Mouse (Mus musculus) megakaryocyte, embryonic 14.5 days (primary cell): ENCODE data around the gene Rec114. TPM values are rescaled to one million over a fixed set of nuclear protein-coding genes. Genes with fewer than 3 reads are reported as not detected.

Experiments used
- H3K27me3 ChIP-seq: replicated peaks from 2 replicates; pipeline ENCODE3; 2012; ENCODE audit warnings: inconsistent platforms
- H3K36me3 ChIP-seq: replicated peaks from 2 replicates; pipeline ENCODE3; 2012; ENCODE audit warnings: low read length, inconsistent platforms, mixed read lengths
- H3K4me1 ChIP-seq: 2 replicates; pipeline ENCODE4 v1.6.1; 2012; ENCODE audit warnings: inconsistent platforms
- H3K4me3 ChIP-seq: replicated peaks from 2 replicates; pipeline ENCODE3; 2012; ENCODE audit warnings: moderate library complexity, mild to moderate bottlenecking, inconsistent platforms
- H3K9me3 ChIP-seq: 2 replicates; pipeline ENCODE4 v1.6.1; 2012; ENCODE audit warnings: inconsistent platforms
- FLI1 ChIP-seq: IDR thresholded peaks from 2 replicates; pipeline ENCODE4 v1.6.1; 2012; ENCODE audit warnings: low read length, inconsistent platforms, mixed read lengths
- GATA1 ChIP-seq: IDR thresholded peaks from 3 replicates; pipeline ENCODE4 v1.6.1; 2012; ENCODE audit warnings: mixed read lengths, low read length, inconsistent platforms, borderline replicate concordance
- polyA plus RNA-seq: library from polyadenylated mRNA; stranded (reverse); fragments of >175 nt; gene quantifications from 2 replicates; pipeline ENCODE4 v1.2.3, GENCODE M21; 2012; ENCODE audit warnings: low replicate concordance; ENCODE audit not compliant: insufficient read depth

Gene Rec114
- polyA plus RNA-seq, 1 experiment: not detected

GRCm38 (mm10) chr9:58691471-58691870, 52.3 kb downstream of the Rec114 start:
- Histone ChIP-seq H3K4me3 (no peak overlapping the region), H3K36me3 (no peaks in the 10 kb centered on the region)
- TF ChIP-seq GATA1: no peak
- no peak for TF ChIP-seq FLI1

DNA sequence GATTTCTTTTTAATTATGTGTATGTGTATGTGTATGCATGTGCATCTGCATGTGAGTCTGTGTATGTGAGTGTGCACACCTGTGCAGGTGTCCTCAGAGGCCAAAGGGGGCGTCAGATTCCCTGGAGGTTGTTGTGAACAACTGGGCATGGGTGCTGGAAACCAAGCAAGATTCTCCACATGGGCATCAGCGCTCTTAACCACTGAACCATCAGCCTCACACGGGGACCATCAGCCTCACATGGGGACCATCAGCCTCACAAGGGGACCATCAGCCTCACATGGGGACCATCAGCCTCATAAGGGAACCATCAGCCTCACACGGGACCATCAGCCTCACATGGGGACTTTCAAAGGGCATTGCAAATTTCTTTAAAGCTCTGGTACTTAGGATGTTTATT, 53.1 kb downstream of the Rec114 start:
- peaks cover 12% of the 10 kb centered on the region for H3K27me3 ChIP-seq
- H3K9me3 ChIP-seq: peaks cover 8% of the 10 kb centered on the region
- no peak for TF ChIP-seq GATA1
- no peak for TF ChIP-seq FLI1
- H3K36me3 ChIP-seq: no peaks in the 10 kb centered on the region
- H3K4me1 ChIP-seq: peaks cover 14% of the 10 kb centered on the region
- H3K4me3 ChIP-seq: no peak overlapping the region

More at GRCm38 (mm10) chr9:58691471-58691870, 52.3 kb downstream of the Rec114 start:
- H3K9me3 ChIP-seq: peaks cover 8% of the 10 kb centered on the region
- peaks cover 14% of the 10 kb centered on the region for H3K4me1 ChIP-seq
- peaks cover 12% of the 10 kb centered on the region for H3K27me3 ChIP-seq

GRCm38 (mm10) chr9:58688076-58688475, 55.7 kb downstream of the Rec114 start:
- Histone ChIP-seq H3K27me3 (peaks cover 4% of the 10 kb centered on the region), H3K4me3 (no peak overlapping the region), H3K36me3 (no peaks in the 10 kb centered on the region), H3K4me1 (peaks cover 35% of the 10 kb centered on the region), H3K9me3 (no peaks in the 10 kb centered on the region)
- TF ChIP-seq FLI1: no peak
- TF ChIP-seq GATA1: no peak

GRCm38 (mm10) chr9:58685290-58685689, 58.5 kb downstream of the Rec114 start:
- TF ChIP-seq FLI1 (no peak), GATA1 (no peak)

DNA sequence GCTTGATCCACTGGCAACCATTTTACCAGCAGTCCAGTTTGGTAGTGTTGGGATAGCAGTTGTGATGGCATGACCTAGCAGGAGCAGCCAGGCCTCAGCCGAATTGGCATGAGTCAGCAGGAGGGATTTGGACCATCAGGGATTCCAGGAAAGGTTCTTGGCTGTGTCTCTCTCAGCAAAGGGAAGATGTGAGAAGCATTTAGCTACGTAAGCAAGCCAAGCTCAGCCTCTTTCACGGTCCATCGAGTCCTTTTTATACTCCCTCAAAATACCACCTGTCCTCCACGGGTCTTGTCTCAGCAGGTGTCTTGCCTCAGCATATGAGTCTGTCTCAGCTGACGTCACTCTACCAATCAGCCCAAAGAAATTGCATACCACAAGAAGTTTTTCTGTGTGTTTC, 60.4 kb downstream of the Rec114 start:
- no peaks in the 10 kb centered on the region for H3K9me3 ChIP-seq
- no peaks in the 10 kb centered on the region for H3K36me3 ChIP-seq
- no peak overlapping the region for H3K4me3 ChIP-seq
- H3K27me3 ChIP-seq: peaks cover 3% of the 10 kb centered on the region
- no peak for TF ChIP-seq GATA1
- TF ChIP-seq FLI1: no peak
- peaks cover 36% of the 10 kb centered on the region for H3K4me1 ChIP-seq

More at GRCm38 (mm10) chr9:58685290-58685689, 58.5 kb downstream of the Rec114 start:
- Histone ChIP-seq H3K4me1 (peaks cover 36% of the 10 kb centered on the region), H3K36me3 (no peaks in the 10 kb centered on the region), H3K27me3 (peaks cover 3% of the 10 kb centered on the region), H3K9me3 (no peaks in the 10 kb centered on the region), H3K4me3 (peak overlapping the region; percentile 83)

DNA sequence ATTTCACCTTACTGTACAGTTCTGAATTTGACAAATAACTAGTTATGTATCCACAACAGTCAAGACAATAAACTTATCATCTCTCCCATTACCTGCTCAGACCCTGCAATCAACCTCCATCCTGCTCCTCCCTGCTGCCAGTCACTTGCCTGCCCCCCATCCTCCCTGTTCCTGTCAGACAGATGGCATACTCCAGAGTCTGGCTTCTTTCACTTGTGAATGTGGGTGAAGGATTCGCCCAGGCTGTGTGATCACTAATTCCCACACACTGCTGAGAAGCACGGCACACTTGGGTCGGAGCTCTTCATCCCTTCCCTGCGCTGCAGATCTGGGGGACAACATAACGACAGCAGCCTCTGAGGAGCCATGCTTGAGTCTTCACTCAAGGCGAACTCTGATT, 61.7 kb downstream of the Rec114 start:
- TF ChIP-seq GATA1: no peak
- no peak for TF ChIP-seq FLI1
- Histone ChIP-seq H3K27me3 (peaks cover 4% of the 10 kb centered on the region), H3K4me1 (peaks cover 25% of the 10 kb centered on the region), H3K9me3 (no peaks in the 10 kb centered on the region), H3K36me3 (no peaks in the 10 kb centered on the region), H3K4me3 (no peak overlapping the region)

- Histone ChIP-seq H3K9me3 (no peaks in the 10 kb centered on the region), H3K36me3 (no peaks in the 10 kb centered on the region), H3K27me3 (peaks cover 4% of the 10 kb centered on the region), H3K4me3 (no peak overlapping the region), H3K4me1 (peaks cover 22% of the 10 kb centered on the region)
- TF ChIP-seq GATA1 (no peak), FLI1 (no peak)
Observed at GRCm38 (mm10) chr9:58681411-58681810, 62.4 kb downstream of the Rec114 start.

DNA sequence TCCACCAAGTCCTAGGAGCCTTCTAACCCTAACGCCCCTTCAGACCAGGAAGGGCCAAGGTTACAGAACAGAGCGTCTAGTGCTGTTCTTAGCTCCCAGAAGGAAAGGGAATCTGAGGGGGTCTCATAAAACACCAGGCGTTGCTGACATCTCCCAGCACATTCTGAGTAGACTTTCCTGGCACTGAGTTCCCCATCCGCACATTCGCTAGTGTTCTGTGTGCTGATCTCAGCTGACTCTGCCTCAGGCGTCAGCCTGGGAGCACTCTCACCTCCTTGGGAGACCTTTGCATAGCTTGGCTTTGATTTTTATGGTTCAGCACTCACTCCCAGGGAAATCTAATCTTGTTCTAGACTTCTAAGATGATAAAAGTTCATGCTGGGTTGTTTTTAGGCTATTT, 68.4 kb downstream of the Rec114 start:
- H3K9me3 ChIP-seq: no peaks in the 10 kb centered on the region
- H3K4me1 ChIP-seq: no peaks in the 10 kb centered on the region
- no peaks in the 10 kb centered on the region for H3K36me3 ChIP-seq
- TF ChIP-seq FLI1 (no peak), GATA1 (no peak)
- peaks cover 18% of the 10 kb centered on the region for H3K27me3 ChIP-seq
- no peak overlapping the region for H3K4me3 ChIP-seq

GRCm38 (mm10) chr9:58674736-58675135, 69.0 kb downstream of the Rec114 start:
- H3K27me3 ChIP-seq: peaks cover 18% of the 10 kb centered on the region
- no peaks in the 10 kb centered on the region for H3K4me1 ChIP-seq
- H3K9me3 ChIP-seq: no peaks in the 10 kb centered on the region
- no peak overlapping the region for H3K4me3 ChIP-seq
- no peaks in the 10 kb centered on the region for H3K36me3 ChIP-seq
- TF ChIP-seq GATA1 (no peak), FLI1 (no peak)

DNA sequence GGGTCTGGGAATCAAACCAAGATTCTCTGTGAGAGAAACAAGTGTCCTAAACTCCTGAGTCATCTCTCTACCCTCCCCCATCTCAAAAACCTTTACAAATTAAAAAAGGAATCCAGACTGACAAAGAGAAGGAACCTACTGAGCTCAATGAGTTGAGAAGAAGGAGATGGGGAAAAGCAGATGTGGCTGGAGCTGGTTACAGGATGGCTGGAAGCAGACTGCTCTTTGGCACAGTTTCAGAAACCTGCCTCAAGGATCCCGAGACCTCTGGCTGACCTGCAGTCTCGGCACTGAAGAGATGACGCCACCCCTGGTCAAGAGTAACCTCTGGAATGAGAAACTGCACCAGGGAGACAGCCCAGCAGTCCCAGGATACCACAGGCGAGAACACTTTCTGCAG, 71.3 kb downstream of the Rec114 start:
- H3K36me3 ChIP-seq: peaks cover 9% of the 10 kb centered on the region
- H3K4me3 ChIP-seq: no peak overlapping the region
- H3K4me1 ChIP-seq: no peaks in the 10 kb centered on the region
- peaks cover 17% of the 10 kb centered on the region for H3K27me3 ChIP-seq
- no peak for TF ChIP-seq FLI1
- no peak for TF ChIP-seq GATA1
- no peaks in the 10 kb centered on the region for H3K9me3 ChIP-seq

GRCm38 (mm10) chr9:58669819-58670218, 73.9 kb downstream of the Rec114 start:
- no peak overlapping the region for H3K4me3 ChIP-seq

More at GRCm38 (mm10) chr9:58669819-58670218, 73.9 kb downstream of the Rec114 start:
- H3K36me3 ChIP-seq: peaks cover 31% of the 10 kb centered on the region
- H3K4me1 ChIP-seq: no peaks in the 10 kb centered on the region
- H3K27me3 ChIP-seq: peaks cover 12% of the 10 kb centered on the region
- no peaks in the 10 kb centered on the region for H3K9me3 ChIP-seq
- TF ChIP-seq FLI1 (no peak), GATA1 (no peak)
